Mouse (Mus musculus) thymus, postnatal 14 days (tissue): ENCODE measurements around the gene LTO1.
A peak's percentile ranks its signal among the peaks of the same experiment; 100 is the strongest.
"Not testable (repeated sequence)": the region's sequence is repeated elsewhere in the genome, so short reads cannot be mapped to it uniquely, and the experiment has no call there.

Experiments
- DNase-seq: peaks from one replicate; pipeline ENCODE4 v3.0.0; 2021

LTO1 gene

DNA sequence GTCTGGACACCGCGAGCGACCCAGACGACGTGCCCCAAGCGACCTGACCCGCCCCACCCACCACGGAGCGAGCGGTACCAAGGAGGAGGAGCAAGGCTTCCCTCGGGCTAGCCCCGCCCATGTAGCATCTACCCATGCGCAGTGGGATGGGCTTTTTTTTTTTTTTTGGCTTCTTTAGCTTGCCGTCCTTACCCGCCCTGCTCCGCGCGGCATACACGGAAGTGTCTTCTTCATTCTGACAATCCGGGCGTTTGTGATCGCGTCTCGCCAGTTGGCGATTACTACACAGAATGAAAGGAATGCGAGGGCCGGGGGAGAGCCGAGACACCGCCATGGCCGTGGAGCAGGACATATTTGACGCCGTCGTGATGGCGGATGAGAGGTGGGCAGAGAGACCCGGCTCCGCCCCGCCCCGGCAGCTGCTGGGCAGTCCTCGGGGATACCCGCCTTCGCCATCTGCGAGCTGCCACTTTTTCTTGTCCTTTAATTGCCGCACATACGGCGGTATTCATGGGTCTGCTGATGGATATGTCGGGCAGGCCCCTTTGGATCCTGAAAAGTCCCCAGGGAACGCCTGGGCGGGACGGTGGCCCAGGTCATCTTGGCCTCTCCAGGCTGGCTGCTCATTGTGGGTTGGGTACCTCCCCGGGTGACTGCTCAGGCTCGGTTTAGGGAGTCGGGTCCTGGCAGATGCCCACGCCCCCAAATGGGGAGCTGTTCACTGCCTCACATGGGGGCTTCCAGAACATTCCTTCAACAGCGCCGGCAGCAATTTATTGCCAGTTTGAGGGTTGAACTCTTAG lies at the start of gene LTO1:
LTO1 (plus strand) TSS at position 153 of the 803 bp plus-strand sequence.
- peak; percentile 92 for DNase-seq

GRCm38 (mm10) chr7:144867161-144867560 lies 47.7 kb upstream of the LTO1 start:
- DNase-seq = no peak

DNA sequence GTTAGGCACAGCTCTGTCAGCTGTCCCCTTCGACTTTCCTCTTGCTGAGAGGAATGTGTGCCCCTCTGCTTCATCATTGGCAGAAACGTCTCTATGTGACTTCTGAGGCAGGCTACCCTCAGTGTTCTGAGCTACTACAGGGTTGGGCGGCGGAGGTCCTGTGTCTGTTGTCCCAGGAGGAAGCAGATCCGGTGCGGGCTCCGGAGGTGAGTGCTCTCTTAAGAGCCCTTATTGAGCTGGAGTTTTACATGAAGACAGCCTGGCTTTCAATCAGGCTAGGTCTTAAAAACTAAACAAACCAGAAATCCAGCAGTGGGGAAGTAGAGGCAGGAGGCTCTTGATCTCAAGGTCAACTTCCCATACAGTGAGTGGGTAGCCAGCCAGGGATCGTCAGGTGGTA lies 47.3 kb upstream of the LTO1 start:
- DNase-seq = no peak

GRCm38 (mm10) chr7:144872420-144872819 lies 42.5 kb upstream of the LTO1 start:
- DNase-seq = no peak

DNA sequence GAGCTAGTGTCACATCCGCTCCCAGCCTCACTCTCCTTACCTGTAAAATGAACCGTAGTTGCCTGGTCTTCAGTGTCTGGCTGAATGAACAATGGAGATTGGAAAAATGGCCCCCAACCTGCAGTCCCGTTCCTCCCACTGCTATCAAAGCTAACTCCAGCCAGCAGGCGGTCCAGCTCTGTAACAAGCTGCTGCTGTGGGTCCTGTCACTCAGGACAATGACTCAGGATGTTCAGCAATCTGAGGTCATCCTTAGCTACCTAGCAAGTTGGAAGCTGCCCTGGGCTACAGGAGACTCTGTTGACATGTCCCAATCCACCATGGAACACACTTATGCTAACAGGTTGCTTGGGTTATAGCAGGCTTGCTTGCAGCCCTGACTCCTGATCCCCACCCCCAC lies 41.7 kb upstream of the LTO1 start:
- DNase-seq = no peak

- no peak for DNase-seq
Observed at GRCm38 (mm10) chr7:144874226-144874625, 40.7 kb upstream of the LTO1 start.

DNA sequence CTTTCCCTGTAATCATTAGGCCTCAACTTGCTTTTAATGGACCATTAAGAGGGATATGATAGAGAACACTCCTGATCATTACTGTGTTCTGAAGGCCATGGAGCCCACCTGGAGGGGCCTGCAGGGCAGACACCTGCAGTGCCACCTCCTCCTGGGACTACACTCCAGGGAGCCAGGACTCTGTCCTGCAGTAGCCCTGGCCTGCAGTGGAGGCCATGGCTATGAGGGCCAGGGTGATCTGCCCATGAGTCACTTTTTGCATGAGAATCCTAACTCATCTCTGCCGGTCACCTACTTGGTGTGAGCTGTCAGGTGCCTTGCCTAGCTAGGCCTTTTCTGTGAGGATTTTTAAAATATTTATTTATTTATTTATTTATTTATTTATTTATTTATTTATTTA lies 36.5 kb upstream of the LTO1 start:
- DNase-seq = no peak

- no peak for DNase-seq
Observed at GRCm38 (mm10) chr7:144883106-144883505, 31.8 kb upstream of the LTO1 start.

- DNase-seq = no peak
Observed at GRCm38 (mm10) chr7:144887672-144888071, 27.2 kb upstream of the LTO1 start.

DNA sequence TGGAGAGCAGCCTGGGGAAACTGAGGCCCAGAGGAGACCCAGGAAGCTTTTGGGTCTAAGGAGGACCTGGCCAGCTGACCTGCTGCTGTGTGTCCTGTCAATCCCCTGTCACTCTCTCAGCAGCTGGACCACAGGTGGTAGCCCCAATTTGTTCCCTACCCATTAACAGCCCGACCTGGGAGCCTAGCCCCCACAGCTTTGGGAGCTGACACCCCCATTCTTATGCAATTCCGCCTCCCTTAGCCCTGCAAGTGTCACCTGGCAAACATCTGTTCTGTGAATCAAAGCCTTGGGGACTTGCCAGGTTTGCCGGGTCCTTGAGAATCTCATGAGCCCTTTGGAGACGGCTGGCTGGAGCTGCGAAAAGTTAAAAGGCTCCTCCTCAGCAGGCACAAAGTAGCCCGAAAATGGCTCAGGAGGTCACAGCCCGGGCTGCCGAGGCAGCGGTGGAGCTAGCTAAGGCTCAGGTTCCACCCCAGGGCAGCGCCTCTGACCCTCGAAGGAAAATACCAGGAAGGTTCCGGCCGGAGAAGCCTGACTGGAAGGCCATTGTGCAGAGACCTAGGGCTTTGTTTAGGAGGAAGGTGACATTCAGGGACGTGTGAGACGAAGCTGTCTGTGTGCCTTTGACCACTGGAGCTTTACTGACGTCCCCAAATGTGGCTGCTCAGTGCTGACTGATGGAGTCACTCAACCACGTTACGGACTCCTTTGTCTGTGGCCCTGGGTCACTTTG lies 26.2 kb upstream of the LTO1 start:
- DNase-seq = no peak

DNA sequence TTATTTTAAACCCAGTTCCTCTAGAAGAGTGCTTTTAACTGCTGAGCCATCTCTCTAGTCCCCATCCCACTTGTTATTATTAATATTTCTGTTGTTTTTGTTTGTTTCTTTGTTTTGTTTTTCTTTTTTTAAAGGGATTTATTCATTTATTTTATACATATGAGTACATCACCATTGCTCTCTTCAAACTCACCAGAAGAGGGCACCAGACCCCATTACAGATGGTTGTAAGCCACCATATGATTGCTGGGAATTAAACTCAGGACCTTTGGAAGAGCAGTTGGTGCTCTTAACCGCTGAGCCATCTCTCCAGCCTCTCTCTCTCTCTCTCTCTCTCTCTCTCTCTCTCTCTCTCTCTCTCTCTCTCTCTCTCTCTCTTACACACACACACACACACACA lies 24.2 kb upstream of the LTO1 start:
- DNase-seq = not testable (repeated sequence)

DNA sequence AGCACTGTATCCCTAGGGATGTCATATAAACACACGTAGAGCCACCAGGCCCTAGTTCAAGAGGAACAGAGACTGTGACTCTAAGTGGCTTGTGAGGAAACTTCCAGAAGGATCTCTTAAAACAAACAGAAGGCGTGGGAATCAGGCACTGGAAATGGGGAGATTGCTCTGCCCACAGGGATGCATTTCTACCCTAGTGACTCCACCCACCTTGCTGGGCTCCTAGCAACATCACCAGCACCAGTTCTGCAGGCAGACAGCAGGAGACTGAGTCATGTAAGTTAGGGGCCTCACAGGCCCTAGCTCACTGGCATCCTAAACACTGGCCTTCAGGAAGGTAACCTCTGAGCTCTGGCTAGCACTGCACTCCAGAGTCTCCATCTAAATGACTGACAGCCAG lies 23.0 kb upstream of the LTO1 start:
- DNase-seq = no peak

DNA sequence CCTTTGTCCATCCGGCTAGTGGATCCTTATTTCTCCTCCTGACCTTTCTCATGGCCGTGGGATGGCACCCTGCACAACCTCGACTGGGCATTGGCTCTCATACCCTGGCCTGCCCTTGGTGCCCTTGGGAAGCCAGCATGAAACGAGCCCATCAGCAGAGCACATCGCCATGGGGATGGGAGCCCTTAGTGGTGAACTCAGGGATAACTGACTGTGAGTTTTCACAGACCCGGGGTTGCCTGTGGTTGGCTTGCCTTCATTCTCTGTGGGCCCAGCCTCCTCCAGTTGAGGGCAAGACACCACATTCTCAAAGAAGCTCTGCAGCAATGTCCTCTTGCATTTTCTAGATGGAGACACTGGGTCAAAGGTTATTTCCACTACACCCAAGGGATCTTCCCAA lies 22.6 kb upstream of the LTO1 start:
- no peak for DNase-seq

DNA sequence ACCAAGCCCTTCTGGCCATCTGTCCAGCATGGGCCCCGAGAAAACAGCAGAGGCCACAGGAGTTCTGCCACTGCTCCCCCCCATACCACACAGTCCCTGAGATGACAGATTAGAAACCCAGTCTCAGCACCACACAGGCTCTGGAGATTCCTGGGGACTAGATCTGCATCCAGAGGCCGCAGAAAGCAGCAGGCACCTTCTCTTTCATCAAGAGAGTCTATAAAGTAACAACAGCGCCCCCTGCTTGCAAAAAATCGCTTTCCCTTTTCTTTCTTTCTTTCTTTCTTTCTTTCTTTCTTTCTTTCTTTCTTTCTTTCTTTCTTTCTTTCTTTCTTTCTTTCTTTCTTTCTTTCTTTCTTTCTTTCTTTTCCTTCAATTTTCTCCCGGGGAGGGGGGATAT lies 20.7 kb upstream of the LTO1 start:
- peak; percentile 18 for DNase-seq

GRCm38 (mm10) chr7:144894706-144895105 lies 20.2 kb upstream of the LTO1 start:
- no peak for DNase-seq

DNA sequence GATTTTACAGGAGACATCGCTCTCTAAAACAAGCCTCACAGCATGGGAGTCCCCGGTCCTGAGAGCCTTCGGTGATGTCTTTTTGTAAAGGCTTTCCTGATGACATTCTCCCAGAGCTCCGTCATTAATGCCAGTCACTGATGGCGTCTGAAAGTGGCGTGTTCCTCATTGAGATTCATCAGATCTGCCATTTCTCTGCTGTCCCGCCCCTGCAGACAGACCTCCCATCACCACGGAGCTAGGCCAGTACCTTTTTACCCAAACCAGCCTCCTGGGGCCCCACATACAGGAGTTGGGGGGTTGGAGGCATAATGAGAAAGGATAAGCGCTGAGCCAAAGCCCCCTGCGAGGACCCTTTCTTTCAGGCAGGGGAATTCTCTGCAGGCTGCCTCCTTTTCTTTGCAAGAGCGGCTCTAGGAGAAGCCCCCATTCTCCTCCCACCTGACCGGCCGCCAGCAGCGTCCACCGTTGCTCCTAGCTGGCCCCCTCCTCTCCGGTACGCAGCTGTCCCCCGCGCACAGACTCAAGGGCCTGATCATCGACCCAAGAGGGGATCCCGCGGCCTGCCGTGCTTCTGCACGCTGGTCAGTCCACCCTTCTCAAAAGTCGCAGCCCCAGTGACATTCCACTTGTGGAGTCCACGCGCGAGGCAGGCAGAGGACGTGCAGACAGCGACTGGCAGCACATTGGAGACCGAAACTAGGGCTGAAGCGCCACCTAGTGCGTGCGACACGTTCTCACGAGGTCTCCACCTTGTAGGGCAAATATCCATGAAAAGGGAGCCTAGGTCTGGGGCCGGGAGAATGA lies 19.4 kb upstream of the LTO1 start:
- DNase-seq = peak; percentile 56

- no peak for DNase-seq
Observed at GRCm38 (mm10) chr7:144896294-144897218, 18.3 kb upstream of the LTO1 start, which contains the start of gene Fgf15. Gene Fgf15 (plus strand): TSS chr7:144896531.

DNA sequence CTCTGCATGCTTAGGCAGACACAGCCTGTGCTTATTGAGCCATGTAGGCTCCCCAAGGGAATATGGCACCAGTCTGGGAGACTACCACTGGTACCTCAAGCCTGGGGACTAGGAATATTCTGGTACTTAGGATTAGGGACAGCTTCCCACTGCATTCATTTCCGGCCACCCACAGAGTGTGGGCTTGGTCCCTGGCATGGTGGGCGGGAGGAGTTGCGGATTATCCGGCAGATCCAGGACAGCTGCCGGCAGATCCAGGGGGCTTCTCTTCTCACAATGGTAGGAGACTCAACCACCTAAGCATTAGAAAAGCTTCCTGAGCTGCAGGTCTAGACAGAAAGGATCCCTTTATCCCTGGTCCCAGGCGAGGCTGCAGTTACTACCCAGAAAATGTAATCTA lies 16.4 kb upstream of the LTO1 start:
- DNase-seq = no peak

GRCm38 (mm10) chr7:144905514-144905913 lies 9.4 kb upstream of the LTO1 start:
- not testable (repeated sequence) for DNase-seq

- peak; percentile 59 for DNase-seq
Observed at GRCm38 (mm10) chr7:144906708-144907397, 8.0 kb upstream of the LTO1 start.

GRCm38 (mm10) chr7:144907793-144908192 lies 7.1 kb upstream of the LTO1 start:
- DNase-seq = peak; percentile 25

DNA sequence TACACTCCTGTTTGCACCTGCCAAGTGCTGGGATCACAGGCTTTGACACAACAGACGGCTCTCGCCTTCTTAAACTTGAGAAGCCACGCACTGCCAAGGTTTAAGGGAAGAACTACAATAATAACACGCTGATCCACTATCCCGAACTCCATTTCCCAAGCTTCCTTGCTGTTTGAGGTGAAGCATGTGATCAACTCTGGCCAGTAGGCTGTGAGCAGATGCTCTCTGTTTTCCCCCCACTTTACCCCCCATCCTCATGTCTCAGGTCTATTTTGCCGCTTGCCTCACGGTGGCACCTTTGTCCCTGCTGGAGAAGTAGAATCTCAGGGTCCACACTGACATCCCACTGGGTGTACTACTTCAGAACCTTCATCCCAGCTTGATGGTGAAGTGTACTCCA lies 6.2 kb upstream of the LTO1 start:
- no peak for DNase-seq
